Mouse (Mus musculus): ENCODE measurements around the gene Lancl3.

The Lancl3 gene

GRCm38 (mm10) chrX:9199761-9200371 is at the start of gene Lancl3:
TSS of gene Lancl3 (plus strand) at chrX:9199902.
- DNase-seq (ENCODE audit: low spot score): no peak

GRCm38 (mm10) chrX:9179011-9179410 is 20.7 kb upstream of the Lancl3 start:
- no peak for DNase-seq (ENCODE audit: low spot score)

GRCm38 (mm10) chrX:9181570-9181969 is 18.1 kb upstream of the Lancl3 start:
- DNase-seq (ENCODE audit: low spot score): no peak

GRCm38 (mm10) chrX:9200380-9200917 is 747 bp downstream of the Lancl3 start:
- no peak for DNase-seq (ENCODE audit: low spot score)

GRCm38 (mm10) chrX:9201954-9202353 is 2.3 kb downstream of the Lancl3 start:
- no peak for DNase-seq (ENCODE audit: low spot score)

GRCm38 (mm10) chrX:9202781-9203405 is 3.2 kb downstream of the Lancl3 start:
- DNase-seq (ENCODE audit: low spot score): no peak

- no peak for DNase-seq (ENCODE audit: low spot score)
Observed at GRCm38 (mm10) chrX:9205121-9205520, 5.4 kb downstream of the Lancl3 start.

- no peak for DNase-seq (ENCODE audit: low spot score)
Observed at GRCm38 (mm10) chrX:9216244-9216643, 16.5 kb downstream of the Lancl3 start.

- no peak for DNase-seq (ENCODE audit: low spot score)
Observed at GRCm38 (mm10) chrX:9219570-9219969, 19.9 kb downstream of the Lancl3 start.

GRCm38 (mm10) chrX:9221206-9221605 is 21.5 kb downstream of the Lancl3 start:
- DNase-seq (ENCODE audit: low spot score): no peak

- DNase-seq (ENCODE audit: low spot score): no peak
Observed at GRCm38 (mm10) chrX:9221736-9222135, 22.0 kb downstream of the Lancl3 start.

- DNase-seq (ENCODE audit: low spot score): no peak
Observed at GRCm38 (mm10) chrX:9222412-9223221, 22.9 kb downstream of the Lancl3 start.

GRCm38 (mm10) chrX:9227105-9227504 is 27.4 kb downstream of the Lancl3 start:
- DNase-seq (ENCODE audit: low spot score): no peak

GRCm38 (mm10) chrX:9240737-9241591 is 41.3 kb downstream of the Lancl3 start:
- no peak for DNase-seq (ENCODE audit: low spot score)

- no peak for DNase-seq (ENCODE audit: low spot score)
Observed at GRCm38 (mm10) chrX:9243381-9243864, 43.7 kb downstream of the Lancl3 start.

- no peak for DNase-seq (ENCODE audit: low spot score)
Observed at GRCm38 (mm10) chrX:9244603-9245336, 45.1 kb downstream of the Lancl3 start.

GRCm38 (mm10) chrX:9248911-9249310 is 49.2 kb downstream of the Lancl3 start:
- no peak for DNase-seq (ENCODE audit: low spot score)

GRCm38 (mm10) chrX:9253990-9254389 is 54.3 kb downstream of the Lancl3 start:
- DNase-seq (ENCODE audit: low spot score): no peak

GRCm38 (mm10) chrX:9254901-9255300 is 55.2 kb downstream of the Lancl3 start:
- DNase-seq (ENCODE audit: low spot score): no peak

GRCm38 (mm10) chrX:9256766-9257165 is 57.1 kb downstream of the Lancl3 start, which contains the start of gene Gm14862:
TSS of gene Gm14862 (minus strand) at chrX:9256899.
- no peak for DNase-seq (ENCODE audit: low spot score)

GRCm38 (mm10) chrX:9257831-9258230 is 58.1 kb downstream of the Lancl3 start:
- no peak for DNase-seq (ENCODE audit: low spot score)

Measured in layer of hippocampus, adult 9-10 months (tissue).